Mouse (Mus musculus): ENCODE results near the gene Nudc. TPM values are rescaled to one million over a fixed set of nuclear protein-coding genes. Genes with fewer than 3 reads are reported as not detected.

Gene Nudc
- polyA plus RNA-seq, 1 experiment from 2014 or later: 118 TPM

- ATAC-seq: peak; percentile 16; the same call in 1 of the 2 replicates
- WGBS (ENCODE audit: insufficient replicate concordance): under 1% methylated on average over 33 of the region's 70 CpGs
- H3K27me3 ChIP-seq (ENCODE audit: insufficient read depth, low read length): peaks cover 75% of the 10 kb centered on the region
- H3K27ac ChIP-seq (ENCODE audit: low read depth): no peak overlapping the region
- peak overlapping the region; percentile 48 for H3K4me3 ChIP-seq (ENCODE audit: low read depth, low read length)
- DNase-seq: no peak
- peak overlapping the region; percentile 76 for H3K4me2 ChIP-seq (ENCODE audit: low read depth, low read length)
- H3K9ac ChIP-seq (replicated peaks): peak overlapping the region; percentile 21; the same call in 1 of the 2 replicates
- H3K9me3 ChIP-seq (ENCODE audit: low read length): no peaks in the 10 kb centered on the region
- peaks cover 17% of the 10 kb centered on the region for H3K4me1 ChIP-seq (ENCODE audit: insufficient read depth)
- no peak for TF ChIP-seq EP300 (IDR thresholded peaks at IDR 0.05; ENCODE audit: low read depth)
- TF ChIP-seq CTCF (IDR thresholded peaks at IDR 0.05; ENCODE audit: low read depth): no peak
- no peaks in the 10 kb centered on the region for H3K36me3 ChIP-seq (replicated peaks; ENCODE audit: insufficient read depth, low read length)
Observed at GRCm38 (mm10) chr4:133497461-133498159, 48.2 kb downstream of the Nudc start.

GRCm38 (mm10) chr4:133496738-133497445, 48.9 kb downstream of the Nudc start:
- Histone ChIP-seq H3K9ac (replicated peaks) (no peak overlapping the region), H3K4me1 (ENCODE audit: insufficient read depth) (peaks cover 17% of the 10 kb centered on the region), H3K27ac (ENCODE audit: low read depth) (no peak overlapping the region), H3K9me3 (ENCODE audit: low read length) (no peaks in the 10 kb centered on the region), H3K4me2 (ENCODE audit: low read depth, low read length) (no peak overlapping the region), H3K27me3 (ENCODE audit: insufficient read depth, low read length) (peaks cover 75% of the 10 kb centered on the region), H3K36me3 (replicated peaks; ENCODE audit: insufficient read depth, low read length) (no peaks in the 10 kb centered on the region), H3K4me3 (ENCODE audit: low read depth, low read length) (peak overlapping the region; percentile 48; the same call in 1 of the 2 replicates)
- WGBS (ENCODE audit: insufficient replicate concordance): 15% methylated on average over 6 of the region's 6 CpGs
- TF ChIP-seq EP300 (IDR thresholded peaks at IDR 0.05; ENCODE audit: low read depth) (no peak), CTCF (IDR thresholded peaks at IDR 0.05; ENCODE audit: low read depth) (no peak)
- DNase-seq (no peak), ATAC-seq (no peak)

- no peak overlapping the region for H3K4me2 ChIP-seq (ENCODE audit: low read depth, low read length)
- H3K9me3 ChIP-seq (ENCODE audit: low read length): no peaks in the 10 kb centered on the region
- no peak for TF ChIP-seq CTCF (IDR thresholded peaks at IDR 0.05; ENCODE audit: low read depth)
- TF ChIP-seq EP300 (IDR thresholded peaks at IDR 0.05; ENCODE audit: low read depth): no peak
- no peak overlapping the region for H3K27ac ChIP-seq (ENCODE audit: low read depth)
- ATAC-seq: no peak
- H3K4me3 ChIP-seq (ENCODE audit: low read depth, low read length): no peak overlapping the region
- peaks cover 68% of the 10 kb centered on the region for H3K27me3 ChIP-seq (ENCODE audit: insufficient read depth, low read length)
- 35% methylated on average over 7 of the region's 7 CpGs for WGBS (ENCODE audit: insufficient replicate concordance)
- no peak for DNase-seq
- H3K36me3 ChIP-seq (replicated peaks; ENCODE audit: insufficient read depth, low read length): no peaks in the 10 kb centered on the region
- peaks cover 17% of the 10 kb centered on the region for H3K4me1 ChIP-seq (ENCODE audit: insufficient read depth)
- H3K9ac ChIP-seq (replicated peaks): no peak overlapping the region
Observed at GRCm38 (mm10) chr4:133495711-133496110, 50.1 kb downstream of the Nudc start.

DNA sequence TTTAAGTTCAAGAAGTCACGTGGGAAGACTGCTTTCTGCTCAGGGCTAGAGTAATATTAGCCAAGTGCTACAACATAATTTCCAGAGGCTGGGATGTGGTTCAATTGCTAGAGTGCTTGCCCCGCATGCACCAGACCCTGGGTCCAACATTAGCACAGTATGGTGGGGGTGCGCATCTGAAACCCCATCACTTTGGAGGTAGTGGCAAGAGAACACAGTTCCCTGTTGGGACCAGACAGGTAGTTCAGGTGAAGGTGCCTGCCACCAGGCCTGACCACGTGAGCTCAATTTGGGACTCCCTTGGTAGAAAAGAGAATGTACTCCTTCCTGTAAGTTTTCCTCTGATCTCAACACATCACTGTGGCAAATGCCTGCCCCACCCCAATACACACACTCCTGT, 50.9 kb downstream of the Nudc start:
- Histone ChIP-seq H3K36me3 (replicated peaks; ENCODE audit: insufficient read depth, low read length) (no peaks in the 10 kb centered on the region), H3K27ac (ENCODE audit: low read depth) (no peak overlapping the region), H3K4me2 (ENCODE audit: low read depth, low read length) (no peak overlapping the region), H3K4me3 (ENCODE audit: low read depth, low read length) (no peak overlapping the region), H3K9ac (replicated peaks) (no peak overlapping the region), H3K27me3 (ENCODE audit: insufficient read depth, low read length) (peaks cover 59% of the 10 kb centered on the region), H3K4me1 (ENCODE audit: insufficient read depth) (peaks cover 17% of the 10 kb centered on the region), H3K9me3 (ENCODE audit: low read length) (no peaks in the 10 kb centered on the region)
- DNase-seq: no peak
- TF ChIP-seq EP300 (IDR thresholded peaks at IDR 0.05; ENCODE audit: low read depth): no peak
- no peak for TF ChIP-seq CTCF (IDR thresholded peaks at IDR 0.05; ENCODE audit: low read depth)
- WGBS (ENCODE audit: insufficient replicate concordance): 57% methylated on average over 4 of the region's 4 CpGs
- no peak for ATAC-seq

GRCm38 (mm10) chr4:133494432-133494831, 51.4 kb downstream of the Nudc start:
- Histone ChIP-seq H3K27ac (ENCODE audit: low read depth) (peak overlapping the region; percentile 34), H3K9me3 (ENCODE audit: low read length) (no peaks in the 10 kb centered on the region), H3K4me3 (ENCODE audit: low read depth, low read length) (peak overlapping the region; percentile 41), H3K9ac (replicated peaks) (no peak overlapping the region; the same call in 1 of the 2 replicates), H3K4me2 (ENCODE audit: low read depth, low read length) (peak overlapping the region; percentile 79), H3K4me1 (ENCODE audit: insufficient read depth) (peaks cover 17% of the 10 kb centered on the region), H3K36me3 (replicated peaks; ENCODE audit: insufficient read depth, low read length) (no peaks in the 10 kb centered on the region), H3K27me3 (ENCODE audit: insufficient read depth, low read length) (peaks cover 55% of the 10 kb centered on the region)
- under 1% methylated on average over 12 of the region's 12 CpGs for WGBS (ENCODE audit: insufficient replicate concordance)
- DNase-seq (peak; percentile 93), ATAC-seq (peak; percentile 78)
- no peak for TF ChIP-seq EP300 (IDR thresholded peaks at IDR 0.05; ENCODE audit: low read depth)
- peak; percentile 96 for TF ChIP-seq CTCF (IDR thresholded peaks at IDR 0.05; ENCODE audit: low read depth)

- Histone ChIP-seq H3K4me2 (ENCODE audit: low read depth, low read length) (peak overlapping the region; percentile 79), H3K4me1 (ENCODE audit: insufficient read depth) (peaks cover 17% of the 10 kb centered on the region), H3K36me3 (replicated peaks; ENCODE audit: insufficient read depth, low read length) (no peaks in the 10 kb centered on the region), H3K27me3 (ENCODE audit: insufficient read depth, low read length) (peaks cover 50% of the 10 kb centered on the region), H3K4me3 (ENCODE audit: low read depth, low read length) (peak overlapping the region; percentile 41), H3K9ac (replicated peaks) (no peak overlapping the region), H3K9me3 (ENCODE audit: low read length) (no peaks in the 10 kb centered on the region), H3K27ac (ENCODE audit: low read depth) (peak overlapping the region; percentile 34)
- ATAC-seq (peak; percentile 16; the same call in 1 of the 2 replicates), DNase-seq (no peak)
- TF ChIP-seq CTCF (IDR thresholded peaks at IDR 0.05; ENCODE audit: low read depth) (no peak), EP300 (IDR thresholded peaks at IDR 0.05; ENCODE audit: low read depth) (no peak)
- 22% methylated on average over 9 of the region's 12 CpGs for WGBS (ENCODE audit: insufficient replicate concordance)
Observed at GRCm38 (mm10) chr4:133493895-133494294, 51.9 kb downstream of the Nudc start.
